In the genomic region with DNA sequence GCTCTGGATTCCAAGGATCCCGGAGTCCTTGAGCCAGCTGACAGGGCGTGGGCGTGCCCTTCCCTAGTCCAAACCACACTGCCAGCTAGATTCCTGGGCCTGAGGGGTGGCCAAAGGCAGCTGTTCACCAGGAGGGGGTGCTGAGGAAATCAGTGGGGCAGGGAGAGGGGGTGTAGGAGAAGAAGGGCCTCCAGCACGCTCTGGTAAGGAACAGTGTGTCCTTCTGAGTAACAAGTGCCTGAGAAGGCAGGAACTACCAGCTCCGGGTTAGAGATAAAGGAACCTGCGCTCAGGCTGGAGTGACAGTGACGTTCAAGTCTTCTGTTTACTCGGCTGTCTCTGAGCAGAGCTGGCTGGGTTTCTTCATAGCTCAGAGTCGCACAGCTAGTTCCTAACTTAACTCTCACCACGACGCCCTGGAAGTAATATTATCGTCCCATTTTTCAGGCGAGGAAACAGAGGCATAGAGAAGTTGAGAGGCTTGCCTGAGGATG, we compare ENCODE assay signal across 7 mouse cellular contexts. TPM values are rescaled to one million over a fixed set of nuclear protein-coding genes. Genes with fewer than 3 reads are reported as not detected.
DNase-seq lines count a peak whose midpoint lies in the region; ATAC-seq and TF ChIP-seq lines count a peak whose summit lies in the region.

No protein-coding gene starts in this region.

- ATAC-seq in midbrain, embryonic 16.5 days: no peak
- no peak for ATAC-seq in midbrain, embryonic 13.5 days
- ATAC-seq in heart, embryonic 12.5 days (ENCODE audit: insufficient number of reproducible peaks, low FRiP score): no peak
- ATAC-seq in lung, embryonic 14.5 days (ENCODE audit: insufficient read depth): no peak

- peak; percentile 39 for DNase-seq in c-Kit-positive CD71-negative TER-119-negative erythroid progenitor cells, embryonic 14.5 days (ENCODE audit: low read depth)
- DNase-seq in lung, embryonic 14.5 days: peak; percentile 59
- no peak for DNase-seq in thymus, postnatal 0 days (ENCODE audit: low spot score)
- no peak for DNase-seq in frontal cortex, postnatal 10 days (ENCODE audit: low spot score in 2 of 2)

- 64% methylated on average over 13 of the region's 13 CpGs for WGBS in midbrain, embryonic 16.5 days
- WGBS in midbrain, embryonic 13.5 days: 63% methylated on average over 13 of the region's 13 CpGs
- WGBS in heart, embryonic 12.5 days: 20% methylated on average over 13 of the region's 13 CpGs
- 27% methylated on average over 13 of the region's 13 CpGs for WGBS in lung, embryonic 14.5 days

- no peak overlapping the region for H3K27ac ChIP-seq in midbrain, embryonic 16.5 days (ENCODE audit: low read length)
- H3K27ac ChIP-seq in midbrain, embryonic 13.5 days: no peak overlapping the region
- peak overlapping the region; percentile 32 for H3K27ac ChIP-seq in heart, embryonic 12.5 days (ENCODE audit: poor library complexity, severe bottlenecking)
- H3K27ac ChIP-seq in lung, embryonic 14.5 days (ENCODE audit: low read depth): peak overlapping the region; percentile 58

- TF ChIP-seq CTCF in lung, embryonic 14.5 days (IDR thresholded peaks at IDR 0.05; ENCODE audit: low read depth): peak; percentile 46

- H3K36me3 ChIP-seq in midbrain, embryonic 16.5 days (ENCODE audit: control insufficient read depth, insufficient read depth, low read length): no peaks in the 10 kb centered on the region
- H3K36me3 ChIP-seq in midbrain, embryonic 13.5 days: no peaks in the 10 kb centered on the region
- H3K36me3 ChIP-seq in heart, embryonic 12.5 days: peaks cover 10% of the 10 kb centered on the region
- no peaks in the 10 kb centered on the region for H3K36me3 ChIP-seq in lung, embryonic 14.5 days (ENCODE audit: insufficient read depth)

- no peaks in the 10 kb centered on the region for H3K27me3 ChIP-seq in midbrain, embryonic 16.5 days (ENCODE audit: control insufficient read depth, insufficient read depth, low read depth, low read length)
- no peaks in the 10 kb centered on the region for H3K27me3 ChIP-seq in midbrain, embryonic 13.5 days
- H3K27me3 ChIP-seq in heart, embryonic 12.5 days (replicated peaks): no peaks in the 10 kb centered on the region
- H3K27me3 ChIP-seq in lung, embryonic 14.5 days (ENCODE audit: insufficient read depth, low read length): no peaks in the 10 kb centered on the region

- H3K4me1 ChIP-seq in midbrain, embryonic 16.5 days (ENCODE audit: control insufficient read depth, insufficient read depth, low read length): peaks cover 3% of the 10 kb centered on the region; the same call in 1 of the 2 replicates
- H3K4me1 ChIP-seq in midbrain, embryonic 13.5 days (replicated peaks): peaks cover 4% of the 10 kb centered on the region; the same call in 1 of the 2 replicates
- peaks cover 38% of the 10 kb centered on the region for H3K4me1 ChIP-seq in heart, embryonic 12.5 days (replicated peaks)
- H3K4me1 ChIP-seq in lung, embryonic 14.5 days (ENCODE audit: insufficient read depth): peaks cover 12% of the 10 kb centered on the region

- H3K9ac ChIP-seq in midbrain, embryonic 16.5 days (ENCODE audit: low read depth, low read length): 0 out of 2 replicates have a peak overlapping the region, but pooled peaks have one; percentile 25
- no peak overlapping the region; the same call in 1 of the 2 replicates for H3K9ac ChIP-seq in midbrain, embryonic 13.5 days (replicated peaks)
- H3K9ac ChIP-seq in heart, embryonic 12.5 days: 0 out of 2 replicates have a peak overlapping the region, but pooled peaks have one; percentile 33
- H3K9ac ChIP-seq in lung, embryonic 14.5 days: no peak overlapping the region

- no peak overlapping the region for H3K4me3 ChIP-seq in midbrain, embryonic 16.5 days (ENCODE audit: low read depth, low read length)
- H3K4me3 ChIP-seq in midbrain, embryonic 13.5 days (replicated peaks): no peak overlapping the region
- no peak overlapping the region for H3K4me3 ChIP-seq in heart, embryonic 12.5 days
- H3K4me3 ChIP-seq in lung, embryonic 14.5 days (ENCODE audit: low read depth, low read length): no peak overlapping the region

- no peaks in the 10 kb centered on the region for H3K9me3 ChIP-seq in midbrain, embryonic 16.5 days (replicated peaks; ENCODE audit: control insufficient read depth, low read length, poor library complexity, severe bottlenecking)
- H3K9me3 ChIP-seq in midbrain, embryonic 13.5 days: no peaks in the 10 kb centered on the region
- 0 out of 2 replicates have a peak, but pooled peaks cover 3% of the 10 kb centered on the region for H3K9me3 ChIP-seq in heart, embryonic 12.5 days (replicated peaks)
- H3K9me3 ChIP-seq in lung, embryonic 14.5 days (ENCODE audit: low read depth, low read length): no peaks in the 10 kb centered on the region

- no peak overlapping the region for H3K4me2 ChIP-seq in midbrain, embryonic 16.5 days (ENCODE audit: low read length)
- no peak overlapping the region for H3K4me2 ChIP-seq in midbrain, embryonic 13.5 days (replicated peaks)
- H3K4me2 ChIP-seq in heart, embryonic 12.5 days: 0 out of 2 replicates have a peak overlapping the region, but pooled peaks have one; percentile 8
- H3K4me2 ChIP-seq in lung, embryonic 14.5 days: no peak overlapping the region

RNA-seq across cellular contexts. Expression of gene Wasf2, which starts 22.5 kb away (rescaled TPM):
- 20.1 and 27.1 TPM in 2 replicates for polyA plus RNA-seq in midbrain, embryonic 16.5 days (2015; fragmentation: Nextera tagmentation; extraction: Ambion mirVana)
- 28.8 and 34.2 TPM in 2 replicates for polyA plus RNA-seq in midbrain, embryonic 13.5 days (2015; fragmentation: Nextera tagmentation; extraction: Ambion mirVana)
- 68.5 and 70.1 TPM in 2 replicates for polyA plus RNA-seq in heart, embryonic 12.5 days (2016; fragmentation: Nextera tagmentation; extraction: Ambion mirVana)
- 96.3 and 101 TPM in 2 replicates for polyA plus RNA-seq in lung, embryonic 14.5 days (2014; fragmentation: Nextera tagmentation; extraction: Ambion mirVana)
- 140 and 190 TPM in 2 replicates for polyA plus RNA-seq in thymus, postnatal 0 days (2015; fragmentation: Nextera tagmentation; extraction: Ambion mirVana)

Comparison
In these comparisons a context has a peak if more than half of its experiments do, and no peak if none do; other contexts are left out.
1. H3K9ac ChIP-seq: peak in midbrain, embryonic 16.5 days (single experiment) and heart, embryonic 12.5 days (single experiment); none in midbrain, embryonic 13.5 days (single experiment) and lung, embryonic 14.5 days (single experiment).
2. H3K27ac ChIP-seq: peak in heart, embryonic 12.5 days (single experiment) and lung, embryonic 14.5 days (single experiment); none in midbrain, embryonic 16.5 days (single experiment) and midbrain, embryonic 13.5 days (single experiment).
3. DNase-seq: peak in c-Kit-positive CD71-negative TER-119-negative erythroid progenitor cells, embryonic 14.5 days (single experiment) and lung, embryonic 14.5 days (single experiment); none in thymus, postnatal 0 days (single experiment) and frontal cortex, postnatal 10 days (0 of 2).